Mouse (Mus musculus) splenic B cell, adult 2 months (primary cell): ENCODE data around the gene Auh.
A peak's percentile ranks its signal among the peaks of the same experiment; 100 is the strongest.

ENCODE experiments used
- DNase-seq: peaks from one replicate; pipeline ENCODE4 v3.0.0-alpha.2; 2011; ENCODE audit warnings: low read depth, low spot score
- H3K27me3 ChIP-seq: 2 replicates; pipeline ENCODE4 v1.6.1; 2012; ENCODE audit warnings: mild to moderate bottlenecking, low read length, moderate library complexity, mixed read lengths; ENCODE audit not compliant: control insufficient read depth, poor library complexity, insufficient read depth, severe bottlenecking
- H3K36me3 ChIP-seq: 2 replicates; pipeline ENCODE4 v1.6.1; 2012; ENCODE audit warnings: mild to moderate bottlenecking, low read length, moderate library complexity, mixed read lengths; ENCODE audit not compliant: control insufficient read depth, poor library complexity, insufficient read depth, severe bottlenecking

The Auh gene

GRCm38 (mm10) chr13:52800091-52800490 lies 129.4 kb downstream of the Auh start:
- Histone ChIP-seq H3K36me3 (no peaks in the 10 kb centered on the region), H3K27me3 (no peaks in the 10 kb centered on the region)
- no peak for DNase-seq

DNA sequence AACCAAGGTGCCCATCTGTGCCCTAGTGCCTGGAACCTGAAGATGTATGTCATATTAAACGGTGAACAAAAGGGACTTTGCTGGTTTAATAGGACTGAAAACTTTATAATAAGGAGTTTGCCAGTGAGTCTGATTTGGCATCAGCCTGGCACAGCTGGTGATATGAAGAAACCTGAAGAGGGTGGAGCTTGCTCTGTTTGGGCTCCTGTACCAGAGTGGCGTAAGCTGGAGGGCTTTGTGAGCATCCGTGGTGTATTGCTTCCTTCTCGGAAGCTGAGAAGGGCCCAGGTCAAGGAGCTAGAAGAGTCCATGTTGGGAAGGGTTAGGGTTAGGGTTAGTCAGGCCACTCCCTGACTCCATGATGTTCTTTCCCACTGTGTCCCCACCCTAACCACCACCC lies 135.2 kb downstream of the Auh start:
- Histone ChIP-seq H3K27me3 (no peaks in the 10 kb centered on the region), H3K36me3 (no peaks in the 10 kb centered on the region)
- DNase-seq, result no peak

GRCm38 (mm10) chr13:52793434-52793989 lies 136.0 kb downstream of the Auh start:
- H3K36me3 ChIP-seq, result no peaks in the 10 kb centered on the region
- DNase-seq, result peak; percentile 82
- H3K27me3 ChIP-seq, result no peaks in the 10 kb centered on the region

DNA sequence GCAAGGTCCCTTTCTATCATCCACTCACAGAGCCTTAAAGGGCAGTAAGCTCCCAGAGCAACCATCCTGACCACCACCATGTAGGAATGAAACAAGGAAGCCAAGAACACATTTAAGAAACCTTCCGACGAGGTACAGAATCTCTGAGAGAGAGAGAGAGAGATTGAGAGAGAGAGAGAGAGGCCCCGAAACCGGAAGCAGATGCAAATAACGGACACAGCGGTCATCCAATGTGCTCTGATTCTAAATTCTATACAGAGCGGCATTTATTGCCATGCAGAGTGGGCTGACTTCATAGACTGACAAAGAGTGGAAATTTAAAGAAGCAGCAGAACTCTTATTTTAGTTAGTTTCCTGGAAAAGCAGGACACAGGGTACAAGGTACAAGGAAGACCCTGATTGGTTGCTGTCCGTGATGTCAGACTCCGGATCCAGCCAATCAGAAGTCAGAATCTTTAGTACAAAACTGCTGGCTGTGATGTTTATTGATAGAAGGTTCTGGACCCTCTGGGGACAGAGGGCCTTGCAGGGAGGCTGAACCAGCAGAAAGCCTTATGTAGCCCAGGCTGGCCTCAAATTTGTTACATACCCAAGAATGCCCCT lies 137.1 kb downstream of the Auh start:
- DNase-seq, result peak; percentile 6
- Histone ChIP-seq H3K36me3 (no peaks in the 10 kb centered on the region), H3K27me3 (no peaks in the 10 kb centered on the region)

DNA sequence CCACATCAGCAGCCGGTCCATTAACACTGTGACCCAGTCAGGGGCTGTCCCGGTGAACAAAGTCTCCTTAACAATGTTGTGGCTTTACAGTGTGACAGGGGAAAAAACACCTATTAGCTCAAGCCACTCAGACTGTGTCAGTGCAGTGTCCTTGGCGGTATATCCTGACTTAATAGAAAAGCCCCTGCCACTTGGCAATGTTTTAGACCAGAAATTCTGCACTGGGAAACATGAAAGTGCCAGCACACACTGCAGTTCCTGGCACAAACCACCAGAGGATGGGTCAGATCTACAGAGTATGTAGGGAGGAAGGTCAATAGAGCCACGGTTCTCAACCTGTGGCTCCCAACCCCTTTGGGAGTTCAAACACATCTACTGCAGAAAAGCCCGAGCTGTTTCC lies 138.6 kb downstream of the Auh start:
- no peaks in the 10 kb centered on the region for H3K27me3 ChIP-seq
- DNase-seq, result peak; percentile 13
- no peaks in the 10 kb centered on the region for H3K36me3 ChIP-seq
